10 mouse cellular contexts compared by ENCODE assay signal in genomic region chr1:22386361-22386760, GRCm38 (mm10).
DNase-seq lines count a peak whose midpoint lies in the region; ATAC-seq and TF ChIP-seq lines count a peak whose summit lies in the region.
"Had no signal": no experiment of that assay in that cellular context is flagged by ENCODE, and none has a peak within 500 bp of the region (broad histone marks: within the 10 kb centered on the region; RNA-seq: fewer than 3 reads in every experiment).

No protein-coding gene starts in this region.

- H3K36me3 ChIP-seq in intestine, postnatal 0 days (ENCODE audit: control insufficient read depth, insufficient read depth): no peaks in the 10 kb centered on the region
- H3K36me3 ChIP-seq in intestine, embryonic 15.5 days: no peaks in the 10 kb centered on the region
- no peaks in the 10 kb centered on the region for H3K36me3 ChIP-seq in midbrain, postnatal 0 days (ENCODE audit: insufficient read depth, low read length)
- no peaks in the 10 kb centered on the region for H3K36me3 ChIP-seq in midbrain, embryonic 16.5 days (ENCODE audit: control insufficient read depth, insufficient read depth, low read length)
- H3K36me3 ChIP-seq: embryonic facial prominence, embryonic 12.5 days; limb, embryonic 15.5 days; midbrain, embryonic 10.5 days had no signal

- DNase-seq in midbrain, postnatal 0 days (ENCODE audit: low spot score): no peak
- peak; percentile 30 for DNase-seq in brain, embryonic 14.5 days (ENCODE audit: low read depth)
- peak; percentile 3 for DNase-seq in lung, postnatal 14 days
- DNase-seq in thymus, postnatal 36 days: no peak

- H3K9ac ChIP-seq in intestine, postnatal 0 days (ENCODE audit: low read depth, low read length): no peak overlapping the region
- H3K9ac ChIP-seq in intestine, embryonic 15.5 days: no peak overlapping the region
- H3K9ac ChIP-seq in midbrain, postnatal 0 days (replicated peaks; ENCODE audit: low read length, poor library complexity, severe bottlenecking): no peak overlapping the region
- H3K9ac ChIP-seq in midbrain, embryonic 16.5 days (ENCODE audit: low read depth, low read length): no peak overlapping the region
- H3K9ac ChIP-seq: embryonic facial prominence, embryonic 12.5 days; limb, embryonic 15.5 days had no signal

- no peak overlapping the region for H3K27ac ChIP-seq in intestine, postnatal 0 days (ENCODE audit: low read depth, low read length)
- H3K27ac ChIP-seq in intestine, embryonic 15.5 days: no peak overlapping the region
- H3K27ac ChIP-seq in midbrain, postnatal 0 days (ENCODE audit: low read depth, low read length): no peak overlapping the region
- H3K27ac ChIP-seq in midbrain, embryonic 16.5 days (ENCODE audit: low read length): no peak overlapping the region
- H3K27ac ChIP-seq: embryonic facial prominence, embryonic 12.5 days; limb, embryonic 15.5 days; midbrain, embryonic 10.5 days had no signal

- no peak overlapping the region for H3K4me3 ChIP-seq in intestine, postnatal 0 days (ENCODE audit: low read depth, low read length)
- no peak overlapping the region for H3K4me3 ChIP-seq in intestine, embryonic 15.5 days (replicated peaks)
- no peak overlapping the region for H3K4me3 ChIP-seq in midbrain, postnatal 0 days (ENCODE audit: low read depth, low read length)
- no peak overlapping the region for H3K4me3 ChIP-seq in midbrain, embryonic 16.5 days (ENCODE audit: low read depth, low read length)
- H3K4me3 ChIP-seq: embryonic facial prominence, embryonic 12.5 days; limb, embryonic 15.5 days; midbrain, embryonic 10.5 days had no signal

- TF ChIP-seq CTCF in intestine, postnatal 0 days (IDR thresholded peaks at IDR 0.05; ENCODE audit: low read depth): peak; percentile 56
- peak; percentile 64 for TF ChIP-seq CTCF in midbrain, postnatal 0 days (IDR thresholded peaks at IDR 0.05)
- peak; percentile 41; the same call in 1 of the 2 replicates for TF ChIP-seq CTCF in brain, embryonic 14.5 days (IDR thresholded peaks at IDR 0.05; ENCODE audit: borderline replicate concordance, extremely low read depth, insufficient read depth, insufficient read length)

- H3K9me3 ChIP-seq in intestine, postnatal 0 days (ENCODE audit: control insufficient read depth): no peaks in the 10 kb centered on the region
- no peaks in the 10 kb centered on the region for H3K9me3 ChIP-seq in intestine, embryonic 15.5 days
- H3K9me3 ChIP-seq in midbrain, postnatal 0 days (ENCODE audit: low read length): no peaks in the 10 kb centered on the region
- H3K9me3 ChIP-seq in midbrain, embryonic 16.5 days (replicated peaks; ENCODE audit: control insufficient read depth, low read length, poor library complexity, severe bottlenecking): no peaks in the 10 kb centered on the region
- H3K9me3 ChIP-seq: embryonic facial prominence, embryonic 12.5 days; limb, embryonic 15.5 days; midbrain, embryonic 10.5 days had no signal

- ATAC-seq in intestine, postnatal 0 days: no peak
- no peak for ATAC-seq in intestine, embryonic 15.5 days
- no peak for ATAC-seq in midbrain, postnatal 0 days (ENCODE audit: low FRiP score)
- ATAC-seq in midbrain, embryonic 16.5 days: no peak

- no peaks in the 10 kb centered on the region for H3K27me3 ChIP-seq in intestine, postnatal 0 days (replicated peaks; ENCODE audit: control insufficient read depth, insufficient read depth, low read length)
- H3K27me3 ChIP-seq in intestine, embryonic 15.5 days (replicated peaks): no peaks in the 10 kb centered on the region
- H3K27me3 ChIP-seq in midbrain, postnatal 0 days (ENCODE audit: insufficient read depth, low read length): no peaks in the 10 kb centered on the region
- H3K27me3 ChIP-seq in midbrain, embryonic 16.5 days (ENCODE audit: control insufficient read depth, insufficient read depth, low read depth, low read length): no peaks in the 10 kb centered on the region
- H3K27me3 ChIP-seq: embryonic facial prominence, embryonic 12.5 days; limb, embryonic 15.5 days had no signal

- no peaks in the 10 kb centered on the region for H3K4me1 ChIP-seq in intestine, postnatal 0 days (replicated peaks; ENCODE audit: control insufficient read depth, insufficient read depth, low read length)
- H3K4me1 ChIP-seq in intestine, embryonic 15.5 days (replicated peaks): no peaks in the 10 kb centered on the region
- no peaks in the 10 kb centered on the region for H3K4me1 ChIP-seq in midbrain, postnatal 0 days (ENCODE audit: insufficient read depth, low read length)
- H3K4me1 ChIP-seq in midbrain, embryonic 16.5 days (ENCODE audit: control insufficient read depth, insufficient read depth, low read length): no peaks in the 10 kb centered on the region
- H3K4me1 ChIP-seq: embryonic facial prominence, embryonic 12.5 days; limb, embryonic 15.5 days; midbrain, embryonic 10.5 days had no signal

- TF ChIP-seq POLR2A in brain, embryonic 14.5 days (IDR thresholded peaks at IDR 0.05; ENCODE audit: borderline replicate concordance, extremely low read depth, insufficient read depth, insufficient read length, poor library complexity, severe bottlenecking): no peak

- no peak overlapping the region for H3K4me2 ChIP-seq in intestine, postnatal 0 days (replicated peaks; ENCODE audit: low read depth)
- H3K4me2 ChIP-seq in intestine, embryonic 15.5 days (replicated peaks): no peak overlapping the region
- H3K4me2 ChIP-seq in midbrain, postnatal 0 days (ENCODE audit: low read depth, low read length, poor library complexity, severe bottlenecking): no peak overlapping the region
- no peak overlapping the region for H3K4me2 ChIP-seq in midbrain, embryonic 16.5 days (ENCODE audit: low read length)
- H3K4me2 ChIP-seq: embryonic facial prominence, embryonic 12.5 days; limb, embryonic 15.5 days had no signal

- WGBS in intestine, postnatal 0 days: 71% methylated on average over 3 of the region's 3 CpGs
- WGBS in intestine, embryonic 15.5 days: 72% methylated on average over 3 of the region's 3 CpGs
- 78% methylated on average over 3 of the region's 3 CpGs for whole genome bisulfite sequencing in midbrain, postnatal 0 days
- WGBS in midbrain, embryonic 16.5 days: 65% methylated on average over 3 of the region's 3 CpGs

Comparison
In these comparisons a context has a peak if more than half of its experiments do, and no peak if none do; other contexts are left out.
1. DNase-seq: peak in brain, embryonic 14.5 days (single experiment) and lung, postnatal 14 days (single experiment); none in midbrain, postnatal 0 days (single experiment) and thymus, postnatal 36 days (0 of 2).
2. Peak in every context shown above with its lines, with median percentiles within 50 percentile points of each other: CTCF ChIP-seq.